Mouse (Mus musculus) frontal cortex, postnatal 14 days (tissue): ENCODE results near the gene Tfpi2.

Experiments
- DNase-seq, 2 experiments: peaks; one replicate each; pipeline ENCODE4 v3.0.0; 2022; ENCODE audit warnings: low spot score in 2 of 2

Gene Tfpi2

GRCm38 (mm10) chr6:3988750-3989149 is at the start of gene Tfpi2:
Gene Tfpi2, minus strand, starts transcription at chr6:3988919.
- no peak for DNase-seq

GRCm38 (mm10) chr6:4030956-4031355 is 42.2 kb upstream of the Tfpi2 start:
- no peak for DNase-seq

DNA sequence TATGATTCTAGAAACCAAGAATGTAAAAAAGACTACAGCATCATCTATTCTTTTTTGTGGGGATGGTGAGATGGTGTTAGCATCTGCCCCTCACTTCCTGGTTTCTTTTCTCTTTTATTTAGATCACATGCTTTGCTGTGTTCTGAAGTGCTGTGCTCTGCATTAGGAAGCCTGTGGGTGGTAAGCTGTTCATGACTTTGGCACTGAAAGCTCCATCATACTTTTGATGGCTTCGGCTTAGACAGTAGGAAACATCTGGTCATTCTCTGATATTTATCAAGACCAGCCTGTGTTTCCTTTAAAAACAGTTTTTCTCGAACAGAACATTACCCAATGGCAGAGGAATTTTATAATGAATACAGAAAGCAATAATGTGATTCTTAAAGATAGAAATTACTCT is 37.6 kb upstream of the Tfpi2 start:
- no peak for DNase-seq

DNA sequence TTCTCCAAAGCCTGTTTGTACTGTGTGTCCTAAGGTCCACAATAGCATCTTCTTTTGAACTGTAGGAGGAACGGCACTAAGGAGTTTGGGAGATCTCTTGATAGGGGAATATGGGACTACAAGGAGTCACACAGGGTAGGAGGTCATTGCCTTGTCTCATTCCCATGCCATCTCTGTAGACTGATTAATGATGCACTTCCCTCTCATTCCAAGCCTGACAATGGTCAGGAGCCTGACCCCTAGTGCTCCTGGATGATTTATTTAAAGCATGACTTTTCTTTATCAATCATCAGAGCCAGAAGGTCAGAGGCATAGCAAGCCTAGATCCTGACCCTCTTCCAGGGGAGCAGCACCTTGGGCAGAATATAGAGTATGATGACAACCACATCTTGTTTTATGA is 33.9 kb upstream of the Tfpi2 start:
- DNase-seq: no peak

DNA sequence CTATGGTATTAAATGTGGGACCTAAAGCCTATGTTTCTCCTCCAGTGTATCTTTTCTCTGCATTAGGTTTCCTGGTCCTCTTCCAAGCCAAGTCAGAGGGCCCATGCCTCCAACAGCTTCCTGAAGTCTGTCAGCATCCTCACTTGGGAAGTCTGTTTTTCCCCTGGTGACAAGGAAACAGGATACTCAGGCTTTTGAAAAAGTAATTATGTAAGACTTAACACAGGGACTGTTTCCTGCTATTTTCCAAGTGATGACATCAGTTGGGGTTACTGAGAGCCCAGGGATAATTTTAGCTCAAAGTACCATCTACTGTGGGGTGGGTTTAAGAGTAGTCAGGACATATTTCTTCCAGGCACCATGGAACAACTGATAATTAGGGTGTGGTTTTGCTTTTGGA is 20.8 kb upstream of the Tfpi2 start:
- no peak for DNase-seq

GRCm38 (mm10) chr6:4008501-4009040 is 19.9 kb upstream of the Tfpi2 start:
- no peak for DNase-seq

GRCm38 (mm10) chr6:4004808-4005207 is 16.1 kb upstream of the Tfpi2 start:
- DNase-seq: no peak

DNA sequence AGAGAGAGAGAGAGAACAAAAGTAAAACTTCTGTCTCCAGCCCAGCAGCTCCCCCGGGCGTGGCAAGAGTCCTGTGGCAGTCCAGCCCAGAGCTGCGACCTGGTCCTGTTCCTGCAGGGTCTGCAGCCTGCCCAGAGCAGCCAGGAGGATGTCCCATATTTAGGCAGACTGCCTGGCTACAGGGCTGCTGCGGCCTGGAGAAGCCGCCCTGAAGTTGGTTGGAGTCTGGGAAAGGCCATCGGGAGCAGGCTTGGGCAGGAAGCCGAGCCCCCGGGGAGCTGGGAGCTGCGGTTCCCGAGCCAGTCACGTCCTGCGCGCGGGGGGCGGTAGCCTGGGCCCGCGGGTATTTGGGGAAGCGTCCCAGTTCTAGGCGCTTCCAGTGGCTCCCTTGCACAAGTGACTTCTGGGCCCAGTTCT is 15.2 kb upstream of the Tfpi2 start, which contains the start of gene Gng11:
TSS of gene Gng11 (plus strand) at position 15 of the 417 bp plus-strand sequence.
- peak; percentile 5 to 11 for DNase-seq

DNA sequence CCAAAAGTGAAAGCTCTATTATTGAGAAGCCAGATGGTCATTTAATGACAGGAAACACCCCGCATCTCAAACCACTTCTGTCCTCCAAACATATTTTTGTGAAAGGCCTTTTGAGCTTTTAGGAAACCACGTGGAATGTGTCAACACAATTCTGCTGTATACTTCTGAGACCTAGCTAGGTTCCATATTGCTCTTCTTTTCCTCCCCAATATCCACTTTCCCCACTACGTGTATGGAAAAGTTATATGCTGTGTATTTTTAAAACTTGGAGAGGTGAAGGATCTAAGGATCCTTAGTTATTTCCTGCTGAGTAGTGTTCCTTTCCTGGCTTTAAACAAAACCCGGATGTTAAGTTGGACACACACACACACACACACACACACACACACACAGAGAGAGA is 14.7 kb upstream of the Tfpi2 start:
- DNase-seq: no peak

DNA sequence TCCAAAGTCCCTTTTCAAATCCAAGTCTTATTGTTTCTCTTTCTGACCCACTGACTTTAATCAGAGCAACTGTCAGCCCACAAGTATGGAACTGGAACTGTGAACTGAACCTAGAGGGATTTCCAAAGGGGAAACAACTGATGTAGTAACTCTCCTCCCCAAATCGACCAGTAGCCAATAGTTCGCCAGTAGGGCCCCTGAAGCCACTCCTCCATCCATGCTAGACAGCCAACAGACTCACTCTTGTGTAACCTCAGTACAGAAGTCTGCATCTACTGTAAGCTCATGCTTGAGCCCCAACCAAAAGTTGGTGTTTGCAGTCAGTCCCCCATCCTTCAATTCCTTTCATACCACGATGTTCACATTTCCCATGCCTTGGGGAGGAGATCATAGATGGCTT is 12.0 kb upstream of the Tfpi2 start:
- no peak for DNase-seq

DNA sequence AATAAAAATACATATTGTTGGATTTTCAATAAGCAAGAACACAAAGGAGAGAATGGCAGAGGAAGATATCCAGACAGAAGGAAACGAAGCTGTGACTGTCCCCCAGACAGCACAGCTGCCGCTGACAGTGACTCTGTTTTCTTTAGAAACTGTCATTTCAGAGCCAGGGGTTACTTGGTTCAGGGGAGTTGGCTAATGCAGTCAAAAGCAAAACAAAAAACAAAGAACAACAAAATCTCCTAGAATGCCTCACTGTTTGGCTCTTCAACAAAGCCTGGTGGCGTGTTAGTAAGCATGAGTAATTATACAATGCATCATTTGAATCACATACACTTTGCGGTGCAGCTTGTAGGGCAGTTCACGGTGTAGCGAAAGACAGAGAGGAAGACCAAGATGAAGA is 10.6 kb upstream of the Tfpi2 start:
- DNase-seq: no peak

GRCm38 (mm10) chr6:3998089-3998488 is 9.4 kb upstream of the Tfpi2 start:
- DNase-seq: no peak

DNA sequence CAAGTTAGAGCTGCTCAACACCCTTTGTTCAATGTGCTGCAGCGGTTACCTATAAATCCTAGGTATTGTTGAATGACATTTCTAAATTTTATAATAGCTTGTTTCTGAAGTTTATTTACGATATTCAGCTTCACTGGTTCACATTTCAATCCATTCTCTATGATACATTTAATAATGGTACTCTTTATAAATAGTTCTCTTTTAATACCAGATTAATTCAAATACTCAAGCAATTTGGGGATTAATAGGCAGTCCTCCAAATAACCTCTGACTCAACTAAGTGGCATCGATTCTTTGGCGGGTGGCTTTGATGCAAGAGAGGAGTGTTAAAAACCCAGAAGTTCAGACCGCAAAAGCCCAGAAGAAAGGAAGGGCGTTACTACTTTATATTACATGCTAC is 4.8 kb upstream of the Tfpi2 start, which contains the start of gene Gngt1:
TSS of gene Gngt1 (plus strand) at position 301 of the 400 bp plus-strand sequence.
- DNase-seq: no peak

- DNase-seq: no peak
Measured at GRCm38 (mm10) chr6:3982661-3983284, 5.9 kb downstream of the Tfpi2 start.

DNA sequence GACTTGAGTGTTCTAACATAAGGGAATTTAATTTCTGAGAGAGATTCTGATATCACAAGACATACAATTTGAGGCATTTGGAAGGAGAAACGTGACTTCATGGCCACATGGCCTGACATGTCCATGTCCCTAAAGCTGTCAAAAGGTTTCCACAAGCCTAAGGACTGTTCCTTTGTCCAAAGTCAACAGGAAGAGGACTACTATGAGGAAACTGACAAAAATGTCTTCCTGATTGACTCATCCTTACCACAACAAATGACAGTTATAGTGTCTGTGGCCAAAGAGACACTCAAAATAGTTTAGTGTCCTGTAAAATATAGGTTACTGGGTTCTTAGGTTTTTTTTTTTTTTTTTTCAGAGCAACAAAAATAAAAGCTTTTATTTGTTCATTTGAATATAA is 15.0 kb downstream of the Tfpi2 start:
- DNase-seq: no peak

GRCm38 (mm10) chr6:3967676-3968626 is 20.8 kb downstream of the Tfpi2 start:
- peak in 1 of 2 experiments; percentile 6 for DNase-seq

GRCm38 (mm10) chr6:3954969-3955368 is 33.8 kb downstream of the Tfpi2 start:
- no peak for DNase-seq

DNA sequence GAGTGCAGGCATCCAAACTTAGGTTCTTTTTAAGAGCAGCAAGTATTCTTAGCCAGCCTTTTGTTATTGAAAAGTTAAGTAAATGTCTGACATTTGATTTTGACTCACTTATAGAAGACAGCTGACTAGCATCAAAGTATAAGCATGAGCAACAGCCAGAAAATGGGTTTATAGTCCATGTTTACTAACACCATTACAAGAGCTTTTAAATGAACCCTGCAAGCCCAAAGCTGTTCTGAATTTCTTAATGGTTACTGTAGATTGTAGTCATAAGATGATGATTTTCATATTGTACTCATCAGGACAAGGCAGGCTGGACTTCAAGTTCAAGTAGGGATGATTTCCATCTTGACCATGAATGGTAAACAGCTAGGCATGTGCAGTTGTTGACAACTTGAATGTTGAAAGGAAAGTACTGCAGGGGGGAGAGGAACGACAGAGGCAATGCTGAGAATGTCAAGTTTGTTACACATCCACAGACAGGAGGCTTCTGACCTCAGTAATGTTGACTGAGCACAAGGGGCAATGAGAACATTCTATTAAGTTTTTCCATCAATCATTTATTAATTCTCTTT is 52.5 kb downstream of the Tfpi2 start:
- no peak for DNase-seq

- DNase-seq: no peak
Measured at GRCm38 (mm10) chr6:3935606-3936005, 53.1 kb downstream of the Tfpi2 start.

- no peak for DNase-seq
Measured at GRCm38 (mm10) chr6:3935048-3935447, 53.7 kb downstream of the Tfpi2 start.

- DNase-seq: no peak
Measured at GRCm38 (mm10) chr6:3926140-3926539, 62.6 kb downstream of the Tfpi2 start.

GRCm38 (mm10) chr6:3922870-3923269 is 65.8 kb downstream of the Tfpi2 start:
- no peak for DNase-seq
